Mouse (Mus musculus): ENCODE measurements around the gene Zfp609. TPM values are rescaled to one million over a fixed set of nuclear protein-coding genes. Genes with fewer than 3 reads are reported as not detected.
"Not testable (repeated sequence)": the region's sequence is repeated elsewhere in the genome, so short reads cannot be mapped to it uniquely, and the experiment has no call there.

Gene Zfp609
- total and polyA plus RNA-seq, 2 experiments, result 2.8 to 4.4 TPM

GRCm38 (mm10) chr9:65692959-65693603 is 134.3 kb downstream of the Zfp609 start:
- H3K4me3 ChIP-seq (ENCODE audit: insufficient read depth, low read depth, low read length), result no peak overlapping the region
- DNase-seq (ENCODE audit: extremely low read depth, low read depth, low spot score), result no peak
- H3K36me3 ChIP-seq (ENCODE audit: control insufficient read depth, insufficient read depth, low read length), result peaks cover 31% of the 10 kb centered on the region
- H3K4me1 ChIP-seq (ENCODE audit: control insufficient read depth, insufficient read depth, low read length), result no peaks in the 10 kb centered on the region
- no peaks in the 10 kb centered on the region; the same call in 1 of the 2 replicates for H3K79me2 ChIP-seq (ENCODE audit: control insufficient read depth, insufficient read depth, low read length)
- H3K27ac ChIP-seq (replicated peaks; ENCODE audit: insufficient read depth, low read depth, low read length), result no peak overlapping the region
- H3K9ac ChIP-seq (ENCODE audit: low read depth, low read length), result no peak overlapping the region
- TF ChIP-seq POLR2A (IDR thresholded peaks at IDR 0.05; ENCODE audit: extremely low read depth, insufficient read depth, low read length) (no peak), CTCF (IDR thresholded peaks at IDR 0.05; ENCODE audit: low read depth, low read length) (no peak)
- 74% methylated on average over 5 of the region's 5 CpGs for WGBS
- H3K27me3 ChIP-seq (ENCODE audit: control insufficient read depth, insufficient read depth, low read length), result no peaks in the 10 kb centered on the region

DNA sequence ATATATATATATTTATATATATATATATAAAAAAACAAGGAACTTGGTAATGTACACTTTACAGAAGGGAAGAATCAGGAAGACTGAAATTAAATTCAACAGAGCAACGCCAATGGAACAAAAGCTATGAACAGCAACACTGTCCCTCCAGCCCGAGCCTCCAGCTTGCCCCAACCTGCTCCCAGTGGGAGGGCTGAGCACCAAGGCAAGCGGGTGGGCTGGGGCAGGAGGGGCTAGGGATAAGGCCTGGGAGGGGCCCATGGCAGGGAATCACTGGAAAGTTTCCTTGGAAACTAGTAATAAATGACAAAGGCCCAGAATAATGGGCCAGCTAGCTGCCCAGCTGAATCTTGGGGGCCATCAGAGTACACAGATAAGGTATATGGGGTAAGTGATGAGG is 134.9 kb downstream of the Zfp609 start:
- Histone ChIP-seq H3K79me2 (ENCODE audit: control insufficient read depth, insufficient read depth, low read length) (no peaks in the 10 kb centered on the region; the same call in 1 of the 2 replicates), H3K27me3 (ENCODE audit: control insufficient read depth, insufficient read depth, low read length) (no peaks in the 10 kb centered on the region), H3K4me3 (ENCODE audit: insufficient read depth, low read depth, low read length) (no peak overlapping the region), H3K27ac (replicated peaks; ENCODE audit: insufficient read depth, low read depth, low read length) (no peak overlapping the region), H3K36me3 (ENCODE audit: control insufficient read depth, insufficient read depth, low read length) (peaks cover 37% of the 10 kb centered on the region), H3K9ac (ENCODE audit: low read depth, low read length) (no peak overlapping the region), H3K4me1 (ENCODE audit: control insufficient read depth, insufficient read depth, low read length) (no peaks in the 10 kb centered on the region)
- TF ChIP-seq CTCF (IDR thresholded peaks at IDR 0.05; ENCODE audit: low read depth, low read length) (no peak), POLR2A (IDR thresholded peaks at IDR 0.05; ENCODE audit: extremely low read depth, insufficient read depth, low read length) (no peak)
- DNase-seq (ENCODE audit: extremely low read depth, low read depth, low spot score), result no peak
- 91% methylated on average over 3 of the region's 3 CpGs for WGBS

DNA sequence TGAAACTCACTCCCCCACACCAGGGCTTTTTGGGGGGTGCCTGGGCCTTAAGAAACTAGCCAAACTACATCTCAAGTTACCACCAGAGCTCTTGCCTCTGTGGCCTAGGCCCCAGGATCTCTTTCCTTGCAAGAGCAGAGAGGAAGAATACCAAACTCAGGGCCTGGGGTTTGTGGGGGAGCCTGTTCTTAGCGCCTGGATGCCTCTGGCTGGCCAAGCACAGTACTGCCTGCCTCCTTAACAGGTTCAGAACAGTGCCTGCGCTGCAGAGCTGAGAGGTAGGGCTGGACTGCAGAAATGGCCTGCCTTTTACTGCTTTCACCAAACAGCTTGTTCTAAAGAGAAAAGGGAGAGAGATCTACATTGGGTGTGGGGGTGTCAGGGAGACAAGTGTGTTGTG is 137.5 kb downstream of the Zfp609 start:
- not testable (repeated sequence) for H3K27me3 ChIP-seq (ENCODE audit: control insufficient read depth, insufficient read depth, low read length); H3K9ac ChIP-seq (ENCODE audit: low read depth, low read length); H3K4me1 ChIP-seq (ENCODE audit: control insufficient read depth, insufficient read depth, low read length); H3K4me3 ChIP-seq (ENCODE audit: insufficient read depth, low read depth, low read length); H3K79me2 ChIP-seq (ENCODE audit: control insufficient read depth, insufficient read depth, low read length); DNase-seq (ENCODE audit: extremely low read depth, low read depth, low spot score); H3K27ac ChIP-seq (replicated peaks; ENCODE audit: insufficient read depth, low read depth, low read length)
- H3K36me3 ChIP-seq (ENCODE audit: control insufficient read depth, insufficient read depth, low read length), result peaks cover 40% of the 10 kb centered on the region
- 95% methylated on average over 2 of the region's 2 CpGs for WGBS

- Histone ChIP-seq H3K79me2 (ENCODE audit: control insufficient read depth, insufficient read depth, low read length) (peaks cover 16% of the 10 kb centered on the region; the same call in 1 of the 2 replicates), H3K27ac (replicated peaks; ENCODE audit: insufficient read depth, low read depth, low read length) (no peak overlapping the region), H3K4me1 (ENCODE audit: control insufficient read depth, insufficient read depth, low read length) (peaks cover 14% of the 10 kb centered on the region), H3K27me3 (ENCODE audit: control insufficient read depth, insufficient read depth, low read length) (no peaks in the 10 kb centered on the region), H3K9ac (ENCODE audit: low read depth, low read length) (no peak overlapping the region), H3K4me3 (ENCODE audit: insufficient read depth, low read depth, low read length) (no peak overlapping the region), H3K36me3 (ENCODE audit: control insufficient read depth, insufficient read depth, low read length) (peaks cover 23% of the 10 kb centered on the region)
- TF ChIP-seq CTCF (IDR thresholded peaks at IDR 0.05; ENCODE audit: low read depth, low read length) (no peak), POLR2A (IDR thresholded peaks at IDR 0.05; ENCODE audit: extremely low read depth, insufficient read depth, low read length) (no peak)
- no peak for DNase-seq (ENCODE audit: extremely low read depth, low read depth, low spot score)
- 57% methylated on average over 2 of the region's 2 CpGs for WGBS
Measured at GRCm38 (mm10) chr9:65684704-65685103, 142.7 kb downstream of the Zfp609 start.

- peak; percentile 33 for DNase-seq (ENCODE audit: extremely low read depth, low read depth, low spot score)
- 49% methylated on average over 1 of the region's 1 CpGs for WGBS
Measured at GRCm38 (mm10) chr9:65682994-65683393, 144.4 kb downstream of the Zfp609 start.

GRCm38 (mm10) chr9:65682183-65682582 is 145.2 kb downstream of the Zfp609 start:
- no peaks in the 10 kb centered on the region for H3K27me3 ChIP-seq (ENCODE audit: control insufficient read depth, insufficient read depth, low read length)
- no peak for DNase-seq (ENCODE audit: extremely low read depth, low read depth, low spot score)
- no peak overlapping the region for H3K9ac ChIP-seq (ENCODE audit: low read depth, low read length)
- H3K79me2 ChIP-seq (ENCODE audit: control insufficient read depth, insufficient read depth, low read length), result peaks cover 22% of the 10 kb centered on the region; the same call in 1 of the 2 replicates
- H3K36me3 ChIP-seq (ENCODE audit: control insufficient read depth, insufficient read depth, low read length), result peaks cover 7% of the 10 kb centered on the region; the same call in 1 of the 2 replicates
- H3K4me1 ChIP-seq (ENCODE audit: control insufficient read depth, insufficient read depth, low read length), result peaks cover 24% of the 10 kb centered on the region
- TF ChIP-seq CTCF (IDR thresholded peaks at IDR 0.05; ENCODE audit: low read depth, low read length), result no peak
- TF ChIP-seq POLR2A (IDR thresholded peaks at IDR 0.05; ENCODE audit: extremely low read depth, insufficient read depth, low read length), result no peak
- no peak overlapping the region for H3K4me3 ChIP-seq (ENCODE audit: insufficient read depth, low read depth, low read length)
- 73% methylated on average over 3 of the region's 3 CpGs for WGBS
- no peak overlapping the region for H3K27ac ChIP-seq (replicated peaks; ENCODE audit: insufficient read depth, low read depth, low read length)

More at GRCm38 (mm10) chr9:65682994-65683393, 144.4 kb downstream of the Zfp609 start:
- no peak overlapping the region for H3K4me3 ChIP-seq (ENCODE audit: insufficient read depth, low read depth, low read length)
- H3K27me3 ChIP-seq (ENCODE audit: control insufficient read depth, insufficient read depth, low read length), result no peaks in the 10 kb centered on the region
- peaks cover 21% of the 10 kb centered on the region; the same call in 1 of the 2 replicates for H3K79me2 ChIP-seq (ENCODE audit: control insufficient read depth, insufficient read depth, low read length)
- TF ChIP-seq CTCF (IDR thresholded peaks at IDR 0.05; ENCODE audit: low read depth, low read length) (peak; percentile 42), POLR2A (IDR thresholded peaks at IDR 0.05; ENCODE audit: extremely low read depth, insufficient read depth, low read length) (no peak)
- H3K27ac ChIP-seq (replicated peaks; ENCODE audit: insufficient read depth, low read depth, low read length), result no peak overlapping the region
- H3K36me3 ChIP-seq (ENCODE audit: control insufficient read depth, insufficient read depth, low read length), result peaks cover 13% of the 10 kb centered on the region
- no peak overlapping the region for H3K9ac ChIP-seq (ENCODE audit: low read depth, low read length)
- H3K4me1 ChIP-seq (ENCODE audit: control insufficient read depth, insufficient read depth, low read length), result peaks cover 24% of the 10 kb centered on the region
